Mouse (Mus musculus): ENCODE results near the gene Rtp4.

The Rtp4 gene

DNA sequence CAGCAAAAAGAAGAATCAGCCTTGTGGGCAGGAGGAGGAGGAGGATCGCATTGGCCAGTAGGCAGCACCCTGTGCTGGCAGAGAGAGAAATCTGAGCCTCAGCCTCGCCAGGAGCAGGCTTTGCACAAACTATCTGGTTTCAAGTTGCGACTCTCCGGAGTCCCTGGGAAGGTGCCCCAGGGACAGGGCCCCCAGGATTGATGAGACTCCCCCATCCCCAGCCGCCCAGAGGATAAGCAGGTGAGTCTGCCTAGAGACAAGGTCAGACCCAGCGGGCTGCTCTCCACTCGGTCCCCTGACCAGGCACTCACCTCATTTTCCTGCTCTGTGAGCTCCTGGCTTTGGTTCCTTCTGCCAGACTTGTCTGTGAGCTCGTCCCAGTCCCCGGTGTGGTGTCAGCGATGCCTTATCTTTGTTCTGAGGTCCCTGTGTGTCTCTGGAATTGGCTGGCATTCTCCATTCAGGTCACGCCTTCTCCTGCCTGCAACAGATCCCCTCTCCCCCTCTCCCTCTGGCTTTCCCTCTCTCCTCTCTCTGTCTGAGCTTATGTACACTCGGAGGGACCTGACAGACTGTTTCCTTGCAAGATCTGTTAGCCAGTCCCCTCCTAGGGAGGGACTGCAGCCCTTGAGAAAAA is at the start of gene Rtp4, which contains the start of gene Masp1:
TSS of gene Rtp4 (plus strand) at position 57 of the 637 bp plus-strand sequence.
TSS of gene Masp1 (minus strand) at position 581 of the 637 bp plus-strand sequence.
- peak; percentile 44 to 56 for DNase-seq

DNA sequence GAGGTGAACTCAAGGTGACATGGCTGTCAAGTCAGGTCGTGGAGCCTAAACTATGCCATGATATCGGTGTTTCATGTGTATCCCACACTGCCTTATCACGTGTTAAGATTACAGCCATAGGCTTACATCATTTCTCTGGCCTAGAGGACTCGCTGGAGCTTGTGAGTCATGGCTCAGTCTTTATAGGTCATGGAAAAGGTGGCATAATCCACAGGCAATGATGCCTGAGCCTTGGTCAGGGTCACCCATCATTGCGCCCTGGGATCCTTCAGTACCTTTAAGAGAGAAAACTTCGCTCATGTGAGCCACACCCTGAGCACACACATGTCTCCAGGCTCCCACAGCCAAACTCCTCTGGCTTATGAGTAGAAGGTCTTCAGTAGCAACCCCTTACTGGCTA is 48.5 kb upstream of the Rtp4 start:
- DNase-seq, result no peak

DNA sequence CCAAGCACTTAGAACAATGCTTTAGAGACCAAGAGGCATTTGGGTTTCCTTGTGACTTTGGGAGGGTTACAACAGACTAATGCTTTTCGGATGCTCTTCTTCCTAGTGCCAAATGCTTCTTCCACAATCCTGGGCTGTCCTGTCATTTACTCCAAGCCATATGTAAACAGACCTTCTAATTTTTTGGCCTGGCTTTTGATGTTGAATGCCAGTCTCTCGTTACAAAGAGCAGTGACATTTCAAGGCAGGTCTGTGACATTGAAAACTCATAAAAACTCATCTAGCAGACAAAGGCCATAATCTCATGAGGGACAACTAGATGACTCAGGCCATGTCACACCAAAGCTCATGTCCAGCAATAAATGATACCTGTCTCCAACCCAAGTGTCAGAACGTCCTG is 48.0 kb upstream of the Rtp4 start:
- no peak for DNase-seq

DNA sequence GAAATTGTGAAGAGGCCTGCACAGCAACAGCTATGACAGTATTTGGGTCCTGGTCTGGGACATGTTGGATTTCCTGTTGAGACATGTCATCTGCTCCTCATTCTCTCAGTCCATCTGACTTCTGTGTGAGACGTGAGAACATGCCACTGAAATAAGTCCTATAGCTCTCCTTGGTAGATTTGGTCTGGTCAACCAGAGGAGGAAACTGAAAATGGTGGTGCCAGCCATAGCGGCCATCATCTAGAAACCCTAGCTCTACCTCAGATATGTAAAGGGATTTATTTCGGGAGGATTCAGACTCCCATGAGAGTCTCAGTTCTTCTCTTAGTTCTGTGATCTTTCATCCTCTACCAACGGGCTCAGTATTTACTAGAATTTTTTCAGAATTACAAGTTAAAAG is 44.4 kb upstream of the Rtp4 start:
- no peak for DNase-seq

DNA sequence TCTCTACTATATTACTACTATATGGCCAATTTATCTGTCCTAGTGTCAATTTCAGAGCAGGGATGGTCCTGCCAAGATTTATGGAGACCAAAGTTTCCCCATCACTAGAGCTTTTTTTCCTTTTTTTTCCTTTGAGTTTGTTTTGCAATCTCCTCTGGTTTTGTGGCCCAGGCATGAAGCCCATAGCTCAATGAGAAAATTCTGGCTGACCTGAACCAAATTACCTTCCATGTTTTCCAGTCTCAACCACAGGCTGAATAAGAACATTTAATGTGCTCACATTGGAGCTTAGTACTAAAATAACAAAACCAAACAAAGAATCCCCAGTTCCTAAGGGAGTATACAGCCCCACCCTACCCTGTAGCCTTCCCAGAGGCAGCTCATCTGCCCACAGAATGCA is 43.5 kb upstream of the Rtp4 start:
- DNase-seq, result no peak

DNA sequence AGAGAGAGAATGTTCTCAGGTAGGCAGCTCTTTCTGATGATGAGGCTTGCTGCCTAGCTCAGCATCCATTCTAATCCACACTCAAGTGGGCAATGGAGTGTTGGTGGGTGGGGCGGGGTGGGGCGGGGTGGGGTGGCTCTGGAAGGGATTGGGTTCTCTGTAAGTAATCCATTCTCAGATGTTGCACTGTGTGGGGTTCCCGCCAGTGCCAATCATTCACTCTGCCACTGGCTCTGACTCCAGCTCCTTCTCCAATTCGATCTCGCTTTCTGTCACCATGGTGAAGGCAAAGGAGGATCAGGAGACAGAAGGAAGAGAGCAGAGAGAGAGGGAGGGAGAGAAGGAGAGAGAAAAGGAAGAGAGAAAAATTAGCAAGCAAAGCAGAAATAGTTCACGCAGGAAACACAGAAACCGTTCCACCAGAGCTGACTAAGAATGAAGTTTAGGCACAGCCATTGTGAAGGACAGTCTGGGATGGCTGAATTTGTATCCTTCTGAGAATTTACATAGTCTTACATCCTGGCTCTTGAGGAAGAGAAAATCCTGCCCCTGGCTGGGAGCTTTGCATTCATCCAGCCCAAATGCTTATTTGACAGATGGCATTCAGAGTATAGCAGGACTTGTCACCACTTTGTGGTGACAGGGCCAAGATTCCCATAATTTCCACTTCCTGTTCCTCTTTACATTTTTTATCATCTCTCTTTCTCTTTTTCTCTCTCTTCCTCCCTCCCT is 40.1 kb upstream of the Rtp4 start:
- no peak for DNase-seq

DNA sequence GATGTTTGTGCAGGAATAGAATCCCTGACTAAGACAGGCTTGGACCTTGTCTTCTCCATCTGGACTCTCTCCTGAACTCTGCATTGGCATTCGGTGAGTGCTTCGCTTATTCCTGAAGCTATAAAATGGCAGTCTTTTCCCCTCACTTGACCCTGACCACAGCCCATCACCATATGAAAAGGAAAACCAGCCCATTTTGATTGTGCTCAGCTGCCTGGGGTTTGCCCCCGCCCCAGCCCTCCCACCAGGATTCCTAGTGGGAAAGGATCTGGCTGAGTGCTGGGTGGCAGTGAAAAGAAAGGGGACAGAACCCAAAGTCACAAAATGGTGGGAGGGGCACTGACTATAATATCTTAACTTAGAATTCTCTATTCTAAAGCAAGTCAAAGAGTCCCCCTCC is 37.9 kb upstream of the Rtp4 start:
- no peak for DNase-seq

DNA sequence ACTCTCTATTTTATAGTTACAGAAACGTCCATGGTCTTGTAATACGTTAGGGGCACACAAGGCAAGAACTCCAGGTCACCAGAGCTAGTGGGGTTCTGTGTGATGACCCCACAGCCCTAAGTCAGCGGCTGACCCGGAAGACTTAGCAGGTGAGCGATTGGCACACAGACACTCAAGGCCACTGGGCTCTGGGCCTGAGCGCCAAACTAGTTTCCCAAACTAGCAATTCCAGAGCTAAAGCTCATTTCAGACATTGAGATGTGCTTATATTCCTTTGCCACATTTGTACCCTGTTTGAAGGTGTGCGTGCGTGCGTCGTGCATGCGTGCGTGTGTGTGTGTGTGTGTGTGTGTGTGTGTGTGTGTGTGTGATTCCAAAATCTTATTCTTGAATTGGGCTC is 37.2 kb upstream of the Rtp4 start:
- no peak for DNase-seq

DNA sequence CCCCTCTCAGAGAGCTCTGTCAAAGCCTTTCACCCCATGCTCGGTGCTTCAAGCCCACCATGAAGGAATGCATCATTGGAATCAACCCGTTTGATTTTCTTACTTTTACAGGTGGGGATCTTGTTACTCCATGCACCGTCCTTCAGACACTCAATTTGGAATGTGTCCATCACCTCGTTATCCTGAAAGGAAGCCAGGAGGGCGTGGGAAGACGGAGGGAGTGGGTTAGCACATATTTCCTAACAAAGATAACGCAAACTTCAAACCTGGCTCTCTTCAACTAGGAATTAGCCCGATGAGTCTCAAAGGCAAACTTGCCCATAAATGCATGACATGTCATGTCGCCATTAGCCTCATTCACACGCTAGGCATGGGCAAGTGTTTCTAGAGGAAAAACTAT is 36.8 kb upstream of the Rtp4 start:
- DNase-seq, result no peak

DNA sequence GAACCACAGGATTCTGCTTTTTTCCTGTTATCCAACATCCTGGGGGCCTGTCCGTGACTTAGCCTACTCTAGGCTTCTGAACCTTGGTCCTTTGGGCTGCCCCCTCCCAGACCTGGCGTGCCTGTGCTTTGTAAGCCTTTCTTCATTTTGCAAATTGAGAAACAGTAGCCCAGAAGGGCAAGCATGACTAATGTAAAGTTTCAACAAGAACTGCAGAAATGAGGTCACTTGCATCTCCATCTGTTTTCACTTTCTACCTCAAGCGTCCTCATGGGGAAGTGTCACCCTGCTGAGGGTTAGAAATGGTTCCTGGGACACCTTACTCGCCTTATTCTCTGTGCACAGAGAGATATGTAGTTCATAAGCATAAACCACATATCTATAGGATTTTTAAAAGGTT is 27.3 kb upstream of the Rtp4 start:
- DNase-seq, result no peak

DNA sequence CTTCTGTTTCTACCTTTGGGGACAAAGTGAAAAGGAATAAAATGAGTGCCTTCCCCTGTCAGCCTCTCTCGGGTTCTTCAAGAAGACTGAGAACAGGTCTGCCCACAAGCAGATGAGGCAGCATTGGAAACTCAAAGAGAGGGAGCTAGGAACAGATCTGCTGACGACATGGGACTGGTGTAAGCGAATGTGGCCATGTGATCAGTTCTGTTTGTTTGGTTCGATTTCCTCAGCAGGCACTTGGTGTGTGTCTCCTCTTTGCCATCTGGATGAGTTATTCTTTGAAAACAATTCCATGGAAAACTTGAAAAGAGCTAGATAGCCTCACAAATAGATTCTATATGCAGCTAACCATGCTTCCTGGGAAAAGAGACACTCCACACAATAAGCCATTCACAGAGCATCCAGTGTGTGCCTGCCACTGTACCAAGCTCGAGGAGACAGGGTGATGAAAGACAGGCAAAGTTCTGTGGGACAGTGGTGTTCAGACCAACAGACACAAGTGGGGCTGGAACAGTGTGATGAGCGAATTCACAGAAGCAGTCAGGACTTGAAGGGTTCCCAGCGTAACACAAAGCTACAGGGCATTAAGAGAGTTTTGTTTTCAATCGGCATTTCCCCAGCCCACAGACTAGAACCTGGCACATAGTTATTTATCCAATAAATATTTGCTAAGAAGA is 23.7 kb upstream of the Rtp4 start:
- DNase-seq, result no peak

DNA sequence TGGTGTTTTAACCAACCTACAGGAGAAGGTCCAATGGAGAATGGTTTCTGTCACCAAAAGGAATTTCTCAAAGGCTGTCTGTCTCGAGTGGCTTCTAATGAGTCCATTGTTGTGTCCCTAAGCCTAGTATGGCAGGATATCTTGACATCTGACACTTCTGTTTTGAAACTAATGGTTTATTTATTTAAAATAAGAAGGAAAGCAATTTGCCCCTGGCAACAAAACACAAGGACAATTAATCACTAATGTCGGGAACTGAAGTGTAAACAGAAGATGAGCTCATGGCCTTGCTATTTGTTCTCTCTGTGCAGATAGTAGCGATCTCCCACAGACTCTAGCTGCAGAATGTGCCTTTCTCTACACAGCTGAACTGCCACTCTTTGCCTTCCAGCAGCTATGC is 22.7 kb upstream of the Rtp4 start:
- DNase-seq, result no peak

DNA sequence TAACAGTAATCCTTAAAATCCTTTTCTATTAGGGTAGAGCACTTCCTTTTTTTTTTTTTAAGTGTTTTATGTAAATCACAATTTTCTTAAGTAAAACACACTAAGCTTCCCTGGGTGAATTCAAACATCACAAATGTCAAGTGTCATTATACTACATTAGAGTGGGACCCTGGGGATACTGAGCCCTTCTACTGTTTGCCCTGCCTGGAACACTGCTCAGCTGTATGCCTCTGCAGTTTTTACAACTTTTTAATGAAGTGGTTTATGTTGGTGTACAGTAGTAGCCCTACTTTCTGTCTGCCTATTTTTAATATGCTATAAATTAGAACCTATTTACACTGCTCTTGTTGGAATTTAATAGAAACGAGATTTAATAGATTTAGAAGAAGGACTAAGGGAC is 22.2 kb upstream of the Rtp4 start:
- DNase-seq, result no peak

DNA sequence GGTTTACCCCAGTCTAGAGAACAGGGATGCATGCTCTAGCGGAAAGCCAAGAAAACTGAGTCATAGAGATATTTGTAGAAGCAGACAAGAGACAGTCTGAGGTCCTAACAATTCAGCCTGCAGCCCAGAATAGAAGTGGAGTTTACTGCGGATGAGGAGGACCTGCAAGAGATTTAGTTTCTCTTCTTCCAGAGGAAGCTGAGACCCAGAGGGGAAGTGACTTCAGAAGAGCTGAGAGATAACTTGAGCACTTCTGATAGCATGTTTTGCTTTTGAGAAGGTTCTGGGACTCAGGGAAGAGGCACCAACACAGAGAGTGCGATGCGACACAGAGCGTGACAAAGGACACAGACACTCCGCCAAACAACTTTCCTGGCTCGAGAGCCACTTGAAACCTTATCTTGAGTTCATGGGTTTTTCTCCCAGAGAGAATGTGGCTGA is 21.4 kb upstream of the Rtp4 start:
- DNase-seq, result no peak

DNA sequence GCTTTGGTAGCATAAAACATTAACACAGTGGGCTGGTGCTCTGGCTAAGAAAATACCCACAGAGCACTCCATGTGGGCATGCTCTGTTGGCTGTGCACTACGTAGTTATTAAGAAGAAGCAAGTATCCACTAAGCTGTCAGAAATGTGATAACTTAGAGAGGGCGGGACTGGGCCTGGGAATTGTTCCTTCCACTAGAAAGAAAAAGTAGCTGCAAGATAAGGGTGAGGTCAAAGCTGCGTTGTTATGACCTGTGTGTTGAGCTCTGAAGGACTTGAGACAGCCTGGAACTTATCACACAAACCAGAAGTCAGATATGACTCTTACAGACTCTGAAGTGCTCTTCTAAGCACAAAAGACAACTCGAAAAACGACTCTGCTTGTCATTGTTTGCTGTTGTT is 19.5 kb upstream of the Rtp4 start:
- DNase-seq, result no peak

DNA sequence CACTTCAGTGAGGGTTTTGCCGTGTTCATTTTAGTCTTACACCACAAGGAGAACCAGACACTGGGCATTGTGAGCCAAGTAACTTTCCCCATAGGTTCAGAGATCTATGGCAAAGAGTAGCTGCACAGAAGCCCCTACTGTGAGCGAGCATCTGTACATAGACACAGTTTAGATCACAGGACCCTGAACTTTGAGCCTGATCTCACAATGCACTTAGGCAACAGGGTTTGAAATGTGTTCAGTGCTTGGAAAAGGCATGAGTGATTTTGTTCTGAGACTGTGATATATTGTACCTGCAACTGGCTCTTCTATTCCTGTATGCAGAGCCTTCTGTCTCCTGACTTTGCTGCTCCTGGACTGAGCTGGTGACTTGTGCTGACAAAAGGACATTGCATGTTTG is 18.8 kb upstream of the Rtp4 start:
- no peak for DNase-seq

DNA sequence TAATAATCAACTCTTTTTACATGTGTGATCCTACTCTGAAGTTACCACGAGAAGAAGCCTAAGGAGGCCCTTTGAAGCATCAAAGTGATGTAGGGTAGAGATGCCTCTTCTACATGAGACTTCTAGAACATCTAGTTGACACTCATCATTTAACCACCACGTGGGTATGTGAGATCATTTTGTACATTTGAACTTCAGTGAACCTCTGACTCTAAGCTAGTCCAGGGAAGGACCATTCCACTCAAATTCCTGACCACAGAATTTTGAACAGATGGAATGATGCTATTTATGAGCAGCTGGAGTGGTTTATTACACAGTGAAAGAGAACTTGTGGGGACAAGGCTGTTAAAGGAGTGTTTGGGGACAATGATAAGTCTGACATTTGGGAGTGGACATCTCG is 17.6 kb upstream of the Rtp4 start:
- DNase-seq, result no peak

DNA sequence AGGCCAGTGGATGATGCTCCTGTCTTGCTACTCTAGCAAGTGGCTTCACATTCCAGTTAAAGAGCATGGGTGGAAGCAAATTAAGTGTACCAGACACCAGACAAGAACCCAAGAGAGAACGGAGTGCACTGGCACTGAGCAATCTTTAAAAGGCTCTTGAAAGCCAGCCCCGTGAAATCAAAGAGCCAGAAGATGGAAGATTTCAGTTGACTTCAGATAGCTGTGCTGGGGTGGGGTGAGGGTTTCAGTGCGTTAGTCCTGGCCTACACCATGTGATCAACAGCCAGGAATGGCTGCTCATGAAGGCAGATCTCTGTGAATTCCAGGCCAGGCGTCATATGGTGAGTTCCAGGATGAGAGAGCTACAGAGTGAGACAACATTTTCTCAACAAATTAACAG is 16.7 kb upstream of the Rtp4 start:
- no peak for DNase-seq

DNA sequence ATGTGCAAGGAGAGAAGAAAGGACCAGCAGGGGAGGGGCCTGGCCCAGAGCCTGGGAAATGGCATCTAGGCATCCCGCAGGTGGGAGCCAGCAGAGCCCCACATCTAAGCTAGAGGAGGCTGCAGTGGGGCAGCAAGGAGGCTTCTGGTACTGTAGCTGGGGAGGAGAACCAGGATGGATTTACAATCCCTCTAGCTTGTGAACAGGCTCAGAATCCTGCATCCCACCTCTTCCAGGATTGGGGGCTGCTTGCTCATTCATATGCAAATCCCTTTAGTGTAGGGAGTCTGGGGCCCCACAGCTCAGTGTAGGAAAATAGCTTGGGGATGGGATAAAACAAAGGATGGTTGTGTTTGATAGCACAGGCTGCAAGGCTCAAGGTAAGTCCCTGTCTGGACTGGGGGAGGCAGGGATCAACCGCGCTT is 15.8 kb upstream of the Rtp4 start:
- peak in 1 of 2 experiments; percentile 40 for DNase-seq

DNA sequence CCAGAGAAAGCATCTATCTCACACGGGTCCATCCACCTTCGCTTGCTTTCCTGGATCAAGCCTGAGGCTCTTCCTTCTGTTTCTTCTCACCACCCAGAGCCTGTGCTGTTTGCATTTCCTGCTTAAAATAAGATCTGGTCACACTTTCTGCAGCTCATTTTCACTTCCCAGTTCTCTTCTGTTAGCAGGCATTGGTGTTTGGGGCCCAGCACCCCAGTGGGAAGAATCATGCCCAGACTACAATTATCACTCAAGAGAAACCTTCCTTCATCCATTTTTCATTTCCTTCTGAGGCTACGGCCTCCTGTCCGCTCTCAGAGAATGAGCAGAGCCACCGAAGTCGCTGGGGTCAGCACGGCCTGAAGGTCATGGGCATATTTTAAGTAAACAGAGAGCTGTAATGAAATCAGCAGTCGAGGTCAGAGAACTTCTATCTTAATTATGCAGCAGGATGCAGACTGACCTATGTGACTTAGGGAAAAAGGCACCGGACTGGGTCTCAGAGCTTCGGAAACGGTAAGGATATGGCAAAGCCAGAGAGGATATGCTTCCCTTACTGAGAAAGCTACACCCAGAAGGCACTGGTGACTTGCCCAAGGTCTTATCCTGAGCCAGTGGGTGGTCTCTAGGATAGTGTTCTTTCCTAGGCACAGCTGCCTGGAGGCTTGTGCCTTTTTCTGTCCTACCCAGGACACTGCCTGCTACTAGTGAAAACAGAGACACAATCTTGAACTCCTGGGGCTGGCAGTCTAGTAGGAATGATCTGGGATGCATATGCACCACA is 14.0 kb upstream of the Rtp4 start:
- no peak for DNase-seq

DNA sequence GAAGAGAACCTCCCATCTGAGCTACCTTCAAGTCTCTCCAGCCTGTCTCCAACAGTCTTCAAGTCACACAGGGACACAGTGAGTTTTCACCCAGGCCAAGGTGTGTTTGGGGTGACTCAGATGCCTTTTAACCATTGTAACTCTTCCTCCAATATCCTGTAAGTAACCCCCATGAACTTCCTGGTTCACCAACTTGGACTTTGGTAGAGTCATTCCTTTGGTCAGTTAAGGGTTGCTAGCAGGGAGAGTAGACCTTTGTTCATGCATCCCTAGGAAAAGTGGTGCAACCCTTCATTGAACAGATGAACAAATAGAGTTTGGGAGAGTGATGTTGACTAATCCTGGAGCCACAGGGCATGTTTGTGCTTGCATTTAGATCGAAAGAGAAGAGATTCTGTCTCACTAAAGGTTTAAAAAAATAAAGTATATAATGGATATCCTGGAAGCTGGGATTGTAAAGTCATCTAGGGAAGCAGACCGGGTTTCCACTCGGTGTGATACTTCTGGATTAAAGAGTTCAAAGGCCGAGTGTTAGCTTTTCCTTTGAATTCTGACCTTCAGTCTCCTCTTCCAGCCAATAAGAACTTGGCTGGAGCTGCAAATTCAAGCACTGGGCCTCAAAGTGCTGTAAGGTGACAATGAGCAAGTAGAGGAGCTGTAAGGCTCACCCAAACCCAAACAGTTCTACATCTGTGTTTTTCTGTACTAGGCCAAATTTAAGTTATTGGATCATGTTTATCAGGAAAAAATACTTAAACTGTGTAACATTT is 8.7 kb upstream of the Rtp4 start:
- DNase-seq, result no peak

DNA sequence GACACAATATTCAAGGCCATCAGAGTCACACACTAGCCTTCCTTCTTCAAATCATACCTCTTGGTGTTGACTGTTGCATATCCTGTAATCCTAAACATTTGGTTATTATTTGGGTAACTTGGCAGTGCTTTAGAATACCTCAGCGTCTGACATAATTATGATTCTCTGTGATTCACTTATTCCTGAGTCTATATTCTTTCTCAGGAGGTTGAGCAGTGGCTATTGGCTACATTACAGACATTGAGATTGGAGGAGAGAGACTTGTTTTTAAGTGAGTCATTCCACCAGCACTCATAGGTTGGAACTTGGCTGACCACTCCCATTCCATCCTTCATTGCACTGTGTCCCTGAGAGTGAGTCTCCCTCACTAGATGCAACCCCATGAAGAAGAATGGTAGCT is 6.7 kb upstream of the Rtp4 start:
- no peak for DNase-seq

DNA sequence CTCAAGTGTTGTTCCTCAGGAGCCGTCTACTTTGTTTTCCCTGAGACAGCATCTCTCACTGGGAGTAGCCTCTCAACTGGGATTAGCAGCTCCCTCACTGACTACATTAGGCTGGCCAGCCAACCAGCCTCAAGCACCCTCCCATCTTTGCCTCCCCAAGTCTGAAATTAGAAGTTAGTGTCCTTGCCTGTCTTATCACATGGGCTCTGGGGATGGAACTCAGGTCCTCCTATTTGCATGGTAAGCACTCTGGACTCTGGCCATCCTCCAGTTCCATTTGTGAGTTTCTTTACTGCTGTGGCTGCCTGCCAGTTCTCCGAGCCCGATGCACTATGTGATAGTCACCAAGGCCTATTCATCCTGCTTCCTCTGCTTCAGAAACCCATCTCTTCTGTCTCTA is 4.3 kb upstream of the Rtp4 start:
- peak; percentile 43 to 68 for DNase-seq
